Mouse (Mus musculus) small intestine, adult 2 months (tissue): ENCODE data around the gene Dyrk1b.

Experiments
- CTCF ChIP-seq: fragments of 200-500 bp; IDR thresholded peaks from 2 replicates; pipeline ENCODE4 v1.5.1; 2012; ENCODE audit warnings: low read depth, mild to moderate bottlenecking, control low read depth, inconsistent platforms, low read length, moderate library complexity, mixed read lengths; ENCODE audit not compliant: insufficient replicate concordance, insufficient read length; ENCODE audit errors: extremely low read depth
- POLR2A ChIP-seq: fragments of 200-500 bp; IDR thresholded peaks from 2 replicates; pipeline ENCODE4 v1.6.1; 2012; ENCODE audit warnings: low read depth, mild to moderate bottlenecking, control low read depth, inconsistent platforms, low read length, moderate library complexity

DNA sequence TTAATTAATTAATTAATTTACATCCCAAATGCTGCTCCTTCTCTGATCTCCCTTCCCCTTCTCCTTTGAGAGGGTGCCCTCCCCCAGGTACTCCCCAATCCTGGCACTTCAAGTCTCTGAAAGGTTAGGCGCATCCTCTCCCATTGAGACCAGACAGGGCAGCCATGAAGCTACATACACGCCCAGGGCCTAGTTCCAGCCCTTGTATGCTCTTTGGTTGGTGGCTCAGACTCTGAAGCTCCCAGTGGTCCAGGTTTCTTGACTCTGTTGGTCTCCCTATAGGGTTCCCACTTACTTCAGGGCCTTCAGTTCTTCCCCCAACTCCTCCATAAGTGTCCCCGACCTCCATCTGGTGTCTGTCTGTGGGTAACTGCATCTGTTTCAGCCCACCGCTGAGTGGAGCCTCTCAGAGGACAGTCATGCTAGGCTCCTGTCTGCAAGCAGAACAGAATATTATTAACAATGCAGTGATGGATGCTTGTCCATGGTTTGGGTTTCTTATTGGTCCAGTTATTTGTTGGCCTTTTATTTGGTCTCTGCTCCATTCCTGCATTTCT lies 26.9 kb downstream of the Dyrk1b start:
- TF ChIP-seq CTCF (no peak), POLR2A (no peak)
